Mouse (Mus musculus) cortical plate, adult 2 months (tissue): ENCODE data around the gene Pcsk4.

Experiments
- CTCF ChIP-seq: fragments of 200-500 bp; IDR thresholded peaks from 2 replicates; pipeline ENCODE4 v1.5.1; 2011; ENCODE audit warnings: mild to moderate bottlenecking, control low read depth, low read length; ENCODE audit not compliant: insufficient read depth; ENCODE audit errors: extremely low read depth
- POLR2A ChIP-seq: fragments of 200-500 bp; IDR thresholded peaks from 2 replicates; pipeline ENCODE4 v1.6.1; 2011; ENCODE audit warnings: mild to moderate bottlenecking, low read length, control low read depth; ENCODE audit not compliant: insufficient read depth; ENCODE audit errors: extremely low read depth

DNA sequence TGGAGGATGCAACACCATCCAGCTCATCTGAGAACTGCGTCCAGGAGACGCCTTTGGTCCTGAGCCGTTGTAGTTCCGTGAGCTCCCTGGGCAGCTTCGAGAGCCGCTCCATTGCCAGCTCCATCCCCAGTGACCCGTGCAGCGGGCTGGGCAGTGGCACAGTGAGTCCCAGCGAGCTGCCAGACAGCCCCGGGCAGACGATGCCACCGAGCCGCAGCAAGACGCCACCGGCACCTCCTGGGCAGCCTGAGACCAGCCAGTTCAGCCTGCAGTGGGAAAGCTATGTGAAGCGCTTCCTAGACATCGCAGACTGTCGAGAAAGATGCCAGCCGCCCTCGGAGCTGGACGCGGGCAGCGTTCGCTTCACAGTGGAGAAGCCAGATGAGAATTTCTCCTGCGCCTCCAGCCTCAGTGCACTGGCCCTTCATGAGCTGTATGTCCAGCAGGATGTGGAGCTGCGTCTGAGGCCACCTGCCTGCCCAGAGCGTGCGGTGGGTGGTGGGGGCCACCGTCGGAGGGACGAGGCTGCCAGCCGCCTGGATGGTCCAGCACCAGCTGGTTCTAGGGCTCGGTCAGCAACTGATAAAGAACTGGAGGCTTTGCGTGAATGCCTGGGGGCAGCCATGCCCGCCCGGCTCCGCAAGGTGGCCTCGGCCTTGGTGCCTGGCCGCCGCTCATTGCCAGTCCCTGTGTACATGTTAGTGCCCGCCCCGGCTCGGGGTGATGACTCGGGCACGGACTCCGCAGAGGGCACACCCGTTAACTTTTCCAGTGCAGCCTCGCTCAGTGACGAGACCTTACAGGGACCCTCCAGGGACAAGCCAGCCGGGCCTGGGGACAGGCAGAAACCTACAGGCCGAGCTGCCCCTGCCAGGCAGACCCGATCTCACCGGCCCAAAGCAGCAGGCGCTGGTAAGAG is 16.5 kb downstream of the Pcsk4 start:
- no peak for TF ChIP-seq CTCF
- TF ChIP-seq POLR2A: no peak
